Mouse (Mus musculus): ENCODE measurements at regions not wholly inside any gene's neighbourhood (a gene's known extent, or its start where the extent isn't known, plus 50 kb on each side); places are given as distances from the start of the nearest gene placed in this dataset.

- no peaks in the 10 kb centered on the region for H3K4me1 ChIP-seq (ENCODE audit: control insufficient read depth, insufficient read depth)
- 71% methylated on average over 7 of the region's 7 CpGs for WGBS
- H3K9ac ChIP-seq (replicated peaks; ENCODE audit: low read depth, low read length) = no peak overlapping the region
- no peak overlapping the region for H3K4me2 ChIP-seq (ENCODE audit: low read depth, low read length)
- no peak for DNase-seq (ENCODE audit: low spot score)
- no peaks in the 10 kb centered on the region for H3K36me3 ChIP-seq (replicated peaks; ENCODE audit: control insufficient read depth, insufficient read depth, low read length)
- ATAC-seq (ENCODE audit: insufficient read depth, low read depth) = no peak
- H3K4me3 ChIP-seq (ENCODE audit: low read depth, low read length) = no peak overlapping the region
- no peak for TF ChIP-seq EP300 (IDR thresholded peaks at IDR 0.05; ENCODE audit: low read depth)
- no peak for TF ChIP-seq CTCF (IDR thresholded peaks at IDR 0.05; ENCODE audit: low read depth)
- no peaks in the 10 kb centered on the region for H3K9me3 ChIP-seq (replicated peaks; ENCODE audit: control insufficient read depth, low read length)
- H3K27ac ChIP-seq (ENCODE audit: low read depth) = no peak overlapping the region
- no peaks in the 10 kb centered on the region for H3K27me3 ChIP-seq (ENCODE audit: control insufficient read depth, insufficient read depth, low read length)
Observed at GRCm38 (mm10) chr4:127517539-127517938, 159.6 kb upstream of the Gjb5 start.

- WGBS = 63% methylated on average over 9 of the region's 9 CpGs
- Histone ChIP-seq H3K36me3 (replicated peaks; ENCODE audit: control insufficient read depth, insufficient read depth, low read length) (no peaks in the 10 kb centered on the region), H3K4me1 (ENCODE audit: control insufficient read depth, insufficient read depth) (no peaks in the 10 kb centered on the region), H3K9me3 (replicated peaks; ENCODE audit: control insufficient read depth, low read length) (no peaks in the 10 kb centered on the region), H3K4me3 (ENCODE audit: low read depth, low read length) (no peak overlapping the region), H3K27ac (ENCODE audit: low read depth) (no peak overlapping the region), H3K4me2 (ENCODE audit: low read depth, low read length) (no peak overlapping the region), H3K27me3 (ENCODE audit: control insufficient read depth, insufficient read depth, low read length) (no peaks in the 10 kb centered on the region), H3K9ac (replicated peaks; ENCODE audit: low read depth, low read length) (no peak overlapping the region)
- ATAC-seq (ENCODE audit: insufficient read depth, low read depth) (no peak), DNase-seq (ENCODE audit: low spot score) (no peak)
- no peak for TF ChIP-seq CTCF (IDR thresholded peaks at IDR 0.05; ENCODE audit: low read depth)
- no peak for TF ChIP-seq EP300 (IDR thresholded peaks at IDR 0.05; ENCODE audit: low read depth)
Observed at GRCm38 (mm10) chr4:127509936-127510335, 152.0 kb upstream of the Gjb5 start.

GRCm38 (mm10) chr4:127502621-127503020 lies 144.6 kb upstream of the Gjb5 start:
- Histone ChIP-seq H3K4me3 (ENCODE audit: low read depth, low read length) (no peak overlapping the region), H3K36me3 (replicated peaks; ENCODE audit: control insufficient read depth, insufficient read depth, low read length) (no peaks in the 10 kb centered on the region), H3K4me2 (ENCODE audit: low read depth, low read length) (no peak overlapping the region), H3K27ac (ENCODE audit: low read depth) (no peak overlapping the region), H3K9ac (replicated peaks; ENCODE audit: low read depth, low read length) (no peak overlapping the region), H3K27me3 (ENCODE audit: control insufficient read depth, insufficient read depth, low read length) (no peaks in the 10 kb centered on the region), H3K4me1 (ENCODE audit: control insufficient read depth, insufficient read depth) (no peaks in the 10 kb centered on the region), H3K9me3 (replicated peaks; ENCODE audit: control insufficient read depth, low read length) (no peaks in the 10 kb centered on the region)
- WGBS = 83% methylated on average over 6 of the region's 6 CpGs
- ATAC-seq (ENCODE audit: insufficient read depth, low read depth) (no peak), DNase-seq (ENCODE audit: low spot score) (no peak)
- no peak for TF ChIP-seq EP300 (IDR thresholded peaks at IDR 0.05; ENCODE audit: low read depth)

- Histone ChIP-seq H3K27me3 (ENCODE audit: control insufficient read depth, insufficient read depth, low read length) (no peaks in the 10 kb centered on the region), H3K36me3 (replicated peaks; ENCODE audit: control insufficient read depth, insufficient read depth, low read length) (no peaks in the 10 kb centered on the region), H3K9ac (replicated peaks; ENCODE audit: low read depth, low read length) (no peak overlapping the region), H3K9me3 (replicated peaks; ENCODE audit: control insufficient read depth, low read length) (no peaks in the 10 kb centered on the region), H3K4me1 (ENCODE audit: control insufficient read depth, insufficient read depth) (no peaks in the 10 kb centered on the region), H3K4me2 (ENCODE audit: low read depth, low read length) (no peak overlapping the region), H3K4me3 (ENCODE audit: low read depth, low read length) (no peak overlapping the region), H3K27ac (ENCODE audit: low read depth) (no peak overlapping the region)
- TF ChIP-seq CTCF (IDR thresholded peaks at IDR 0.05; ENCODE audit: low read depth) = no peak
- TF ChIP-seq EP300 (IDR thresholded peaks at IDR 0.05; ENCODE audit: low read depth) = no peak
- WGBS = 75% methylated on average over 7 of the region's 7 CpGs
- no peak for ATAC-seq (ENCODE audit: insufficient read depth, low read depth)
- DNase-seq (ENCODE audit: low spot score) = no peak
Observed at GRCm38 (mm10) chr4:127501881-127502280, 143.9 kb upstream of the Gjb5 start.

- no peak overlapping the region for H3K4me3 ChIP-seq (ENCODE audit: low read depth, low read length)
- no peaks in the 10 kb centered on the region for H3K36me3 ChIP-seq (replicated peaks; ENCODE audit: control insufficient read depth, insufficient read depth, low read length)
- no peaks in the 10 kb centered on the region for H3K27me3 ChIP-seq (ENCODE audit: control insufficient read depth, insufficient read depth, low read length)
- no peaks in the 10 kb centered on the region for H3K4me1 ChIP-seq (ENCODE audit: control insufficient read depth, insufficient read depth)
- 18% methylated on average over 10 of the region's 10 CpGs for WGBS
- ATAC-seq (ENCODE audit: insufficient read depth, low read depth) (no peak), DNase-seq (ENCODE audit: low spot score) (no peak)
- H3K9me3 ChIP-seq (replicated peaks; ENCODE audit: control insufficient read depth, low read length) = no peaks in the 10 kb centered on the region
- H3K4me2 ChIP-seq (ENCODE audit: low read depth, low read length) = no peak overlapping the region
- TF ChIP-seq CTCF (IDR thresholded peaks at IDR 0.05; ENCODE audit: low read depth) = no peak
- TF ChIP-seq EP300 (IDR thresholded peaks at IDR 0.05; ENCODE audit: low read depth) = no peak
- H3K27ac ChIP-seq (ENCODE audit: low read depth) = no peak overlapping the region
- H3K9ac ChIP-seq (replicated peaks; ENCODE audit: low read depth, low read length) = no peak overlapping the region
Observed at GRCm38 (mm10) chr4:127487016-127487780, 129.2 kb upstream of the Gjb5 start.

GRCm38 (mm10) chr4:127485238-127485637 lies 127.3 kb upstream of the Gjb5 start:
- TF ChIP-seq EP300 (IDR thresholded peaks at IDR 0.05; ENCODE audit: low read depth) (no peak), CTCF (IDR thresholded peaks at IDR 0.05; ENCODE audit: low read depth) (no peak)
- no peak overlapping the region for H3K9ac ChIP-seq (replicated peaks; ENCODE audit: low read depth, low read length)
- H3K27me3 ChIP-seq (ENCODE audit: control insufficient read depth, insufficient read depth, low read length) = no peaks in the 10 kb centered on the region
- H3K9me3 ChIP-seq (replicated peaks; ENCODE audit: control insufficient read depth, low read length) = no peaks in the 10 kb centered on the region
- no peak overlapping the region for H3K4me2 ChIP-seq (ENCODE audit: low read depth, low read length)
- H3K4me3 ChIP-seq (ENCODE audit: low read depth, low read length) = no peak overlapping the region
- no peaks in the 10 kb centered on the region for H3K4me1 ChIP-seq (ENCODE audit: control insufficient read depth, insufficient read depth)
- WGBS = 69% methylated on average over 5 of the region's 5 CpGs
- no peak overlapping the region for H3K27ac ChIP-seq (ENCODE audit: low read depth)
- ATAC-seq (ENCODE audit: insufficient read depth, low read depth) (no peak), DNase-seq (ENCODE audit: low spot score) (no peak)
- H3K36me3 ChIP-seq (replicated peaks; ENCODE audit: control insufficient read depth, insufficient read depth, low read length) = no peaks in the 10 kb centered on the region
